Mouse (Mus musculus) hindbrain, embryonic 10.5 days (tissue): ENCODE data around the gene Irf5. TPM values are rescaled to one million over a fixed set of nuclear protein-coding genes. Genes with fewer than 3 reads are reported as not detected.
A peak's percentile ranks its signal among the peaks of the same experiment; 100 is the strongest.

Experiments used
- DNase-seq: peaks from one replicate; pipeline ENCODE4 v3.0.0-alpha.2; 2017; ENCODE audit warnings: low spot score
- H3K27ac ChIP-seq: fragments of 300-500 bp; sonication (generic); 2 replicates; pipeline ENCODE4 v1.5.1; 2016; ENCODE audit warnings: mild to moderate bottlenecking, moderate library complexity
- H3K27me3 ChIP-seq: fragments of 300-500 bp; sonication (generic); 2 replicates; pipeline ENCODE4 v1.6.1; 2016; ENCODE audit warnings: mild to moderate bottlenecking; ENCODE audit not compliant: poor library complexity, insufficient read depth, severe bottlenecking
- H3K36me3 ChIP-seq: fragments of 300-500 bp; sonication (generic); 2 replicates; pipeline ENCODE4 v1.6.1; 2016; ENCODE audit warnings: mild to moderate bottlenecking, moderate library complexity
- H3K4me1 ChIP-seq: fragments of 300-500 bp; sonication (generic); replicated peaks from 2 replicates; pipeline ENCODE4 v1.6.1; 2016; ENCODE audit warnings: mild to moderate bottlenecking
- H3K4me3 ChIP-seq: fragments of 300-500 bp; sonication (generic); 2 replicates; pipeline ENCODE4 v1.5.1; 2016; ENCODE audit warnings: mild to moderate bottlenecking, moderate library complexity
- H3K9me3 ChIP-seq: fragments of 300-500 bp; sonication (generic); 2 replicates; pipeline ENCODE4 v1.6.1; 2016; ENCODE audit warnings: mild to moderate bottlenecking, moderate library complexity
- WGBS: fragments of 180-500 bp; shearing (Covaris S2); methylation state at CpG from one replicate; pipeline ENCODE4 v1.1.7; 2016; 5-methylcytosine and 5-hydroxymethylcytosine counted together
- polyA plus RNA-seq: library from polyadenylated mRNA; unstranded; fragments of >200 nt; fragmentation: Nextera tagmentation; extraction: Ambion mirVana; gene quantifications from 2 replicates; pipeline ENCODE4 v1.2.1, GENCODE M21; 2016

Gene Irf5
- polyA plus RNA-seq = 2.8 and 3.1 TPM in 2 replicates

DNA sequence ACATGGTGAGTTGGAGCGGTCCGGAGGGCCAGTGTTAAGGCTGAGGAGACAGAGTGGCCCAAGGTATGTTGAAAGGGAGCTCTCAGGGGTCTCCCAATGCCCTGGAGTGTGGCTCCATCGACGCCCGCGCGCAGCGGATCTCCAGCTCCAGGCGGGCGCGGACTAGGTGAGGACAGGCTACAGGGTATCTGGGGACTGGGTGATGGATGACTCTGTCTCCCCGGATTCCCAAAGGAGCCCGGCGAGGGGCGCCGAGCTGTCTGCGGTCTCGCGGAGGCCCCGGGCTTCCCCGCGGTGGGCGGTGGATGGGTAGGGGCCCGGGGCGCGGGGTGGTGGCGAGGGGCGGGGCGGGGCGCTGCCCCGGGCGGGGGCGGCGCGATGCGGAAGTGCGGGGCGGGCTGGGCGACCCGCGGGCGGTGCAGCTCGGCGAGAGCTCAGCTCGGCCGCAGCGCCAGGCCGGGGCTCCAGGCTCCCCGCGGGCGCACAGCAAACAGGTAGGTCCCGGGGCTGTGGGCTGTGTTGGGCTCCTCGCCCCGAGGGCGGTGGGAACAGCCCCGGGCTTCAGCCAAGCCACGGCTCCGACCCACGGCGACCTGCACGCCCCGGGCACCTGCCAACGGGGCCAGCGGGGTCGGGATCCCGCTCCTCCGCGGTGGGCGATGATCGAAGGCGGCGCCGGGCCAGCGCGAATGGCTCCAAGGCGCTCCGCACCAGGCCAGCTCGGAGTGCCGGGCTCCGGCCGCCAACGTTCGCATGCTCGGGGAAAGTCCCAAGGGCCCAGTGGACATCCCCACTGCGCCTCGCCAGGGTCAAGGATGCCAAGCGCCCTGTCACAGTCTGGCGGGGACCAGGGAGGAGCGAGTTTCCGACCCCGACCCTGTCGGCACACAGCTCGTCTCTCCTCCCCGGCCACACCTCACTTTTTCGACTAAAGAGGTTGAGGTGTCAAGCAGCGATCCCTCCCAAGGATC, at the start of gene Irf5:
Irf5 (plus strand) TSS at position 345 of the 971 bp plus-strand sequence.
- Histone ChIP-seq H3K36me3 (no peaks in the 10 kb centered on the region), H3K27ac (peak within 1 kb of the TSS; percentile 71), H3K27me3 (peaks cover 96% of the 10 kb centered on the region), H3K9me3 (peaks cover 4% of the 10 kb centered on the region; the same call in 1 of the 2 replicates), H3K4me3 (peak within 1 kb of the TSS; percentile 69), H3K4me1 (peaks cover 40% of the 10 kb centered on the region)
- DNase-seq = peak; percentile 59
- WGBS = under 1% methylated on average over 92 of the region's 96 CpGs

DNA sequence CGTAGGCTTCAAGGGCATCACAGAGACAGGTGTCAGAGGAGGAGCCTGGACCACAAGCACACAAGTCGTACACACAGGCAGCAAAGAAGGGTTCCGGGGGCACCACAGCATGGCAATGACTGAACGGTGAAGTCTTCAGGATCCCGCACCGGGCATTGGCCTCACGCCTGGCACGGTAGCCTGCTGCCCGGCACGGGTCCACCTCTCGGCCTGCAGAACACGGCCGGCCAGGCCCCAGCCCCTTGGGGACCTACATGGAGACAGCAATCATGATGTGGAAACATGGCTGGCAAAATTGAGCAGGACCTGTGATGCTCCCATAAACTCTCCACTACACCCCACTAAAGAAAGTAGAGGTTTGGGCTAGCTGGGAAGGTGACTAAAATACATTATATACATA, 43.7 kb upstream of the Irf5 start:
- WGBS = 95% methylated on average over 13 of the region's 13 CpGs
- no peak overlapping the region for H3K27ac ChIP-seq
- DNase-seq = no peak
- peaks cover 41% of the 10 kb centered on the region for H3K27me3 ChIP-seq
- no peaks in the 10 kb centered on the region for H3K36me3 ChIP-seq
- H3K4me3 ChIP-seq = no peak overlapping the region
- peaks cover 14% of the 10 kb centered on the region for H3K4me1 ChIP-seq
- H3K9me3 ChIP-seq = no peaks in the 10 kb centered on the region

GRCm38 (mm10) chr6:29484716-29485559, 41.5 kb upstream of the Irf5 start:
- no peaks in the 10 kb centered on the region for H3K9me3 ChIP-seq
- 5% methylated on average over 26 of the region's 26 CpGs for WGBS
- peak overlapping the region; percentile 56 for H3K4me3 ChIP-seq
- H3K4me1 ChIP-seq = peaks cover 14% of the 10 kb centered on the region
- DNase-seq = peak; percentile 90
- no peaks in the 10 kb centered on the region for H3K36me3 ChIP-seq
- H3K27me3 ChIP-seq = peaks cover 36% of the 10 kb centered on the region
- no peak overlapping the region for H3K27ac ChIP-seq

DNA sequence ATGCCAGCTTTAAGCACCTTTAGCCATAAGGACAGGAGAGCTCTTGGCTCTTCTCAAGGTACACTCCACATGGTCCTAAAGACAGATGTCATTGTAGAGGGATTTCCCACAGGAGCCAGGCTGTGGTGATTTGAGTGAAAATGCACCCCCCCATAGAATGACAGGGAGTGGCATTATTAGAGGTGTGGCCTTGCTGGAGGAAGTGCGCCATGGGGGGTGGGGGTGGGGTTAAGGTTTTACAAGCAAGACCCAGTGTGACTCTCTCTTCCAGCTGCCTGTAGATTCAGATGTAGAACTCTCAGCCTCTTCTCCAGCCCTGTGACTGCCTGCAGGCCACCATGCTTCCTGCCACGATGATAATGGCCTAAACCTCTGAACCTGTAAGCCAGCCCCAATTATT, 40.5 kb upstream of the Irf5 start:
- H3K27ac ChIP-seq = no peak overlapping the region
- 0 out of 2 replicates have a peak, but pooled peaks cover 4% of the 10 kb centered on the region for H3K36me3 ChIP-seq
- peaks cover 14% of the 10 kb centered on the region for H3K4me1 ChIP-seq
- no peak overlapping the region for H3K4me3 ChIP-seq
- 48% methylated on average over 2 of the region's 2 CpGs for WGBS
- no peak for DNase-seq
- H3K9me3 ChIP-seq = no peaks in the 10 kb centered on the region
- H3K27me3 ChIP-seq = peaks cover 45% of the 10 kb centered on the region

DNA sequence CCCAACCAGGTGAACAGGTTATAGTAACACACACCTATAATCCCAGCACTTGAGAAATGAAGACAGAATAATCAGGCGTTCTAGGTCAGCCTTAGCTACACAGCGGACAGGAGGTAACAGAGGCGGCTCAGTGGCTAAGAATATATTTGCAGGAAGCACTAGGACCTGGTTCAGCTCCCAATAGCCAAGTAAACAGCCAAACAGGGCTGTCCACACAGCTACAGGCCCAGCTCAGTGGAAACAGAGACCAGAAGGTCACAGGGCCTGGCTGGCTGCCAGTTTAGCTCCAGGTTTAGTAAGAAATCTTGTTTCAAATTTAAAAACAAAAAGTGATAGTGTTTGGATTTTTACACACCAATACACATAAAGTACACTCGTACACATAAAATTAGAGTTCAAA, 32.3 kb upstream of the Irf5 start:
- peaks cover 82% of the 10 kb centered on the region for H3K27me3 ChIP-seq
- DNase-seq = no peak
- no peak overlapping the region for H3K4me3 ChIP-seq
- H3K9me3 ChIP-seq = no peaks in the 10 kb centered on the region
- H3K4me1 ChIP-seq = peaks cover 21% of the 10 kb centered on the region
- no peak overlapping the region for H3K27ac ChIP-seq
- WGBS = 87% methylated on average over 4 of the region's 4 CpGs
- H3K36me3 ChIP-seq = 0 out of 2 replicates have a peak, but pooled peaks cover 9% of the 10 kb centered on the region

DNA sequence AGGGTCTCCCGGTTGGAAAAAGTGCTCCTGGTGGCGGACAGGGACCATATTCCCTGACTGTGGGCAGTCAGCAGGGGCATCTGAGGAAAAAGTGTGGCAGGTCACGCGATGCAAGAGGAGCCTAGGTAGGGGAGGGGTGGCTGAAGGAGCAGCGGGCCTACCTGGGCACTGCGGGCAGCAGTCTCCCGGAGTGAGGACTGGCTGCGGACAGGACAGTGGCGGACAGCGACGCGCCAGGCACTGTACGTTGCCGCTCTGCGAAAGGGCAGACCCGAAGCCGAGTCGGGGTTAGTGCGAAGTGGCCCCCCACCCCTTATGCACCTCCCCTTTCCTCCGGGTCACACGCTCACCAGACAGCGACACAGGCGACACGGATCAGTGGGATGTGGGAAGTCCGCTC, 30.2 kb upstream of the Irf5 start:
- Histone ChIP-seq H3K4me3 (peak overlapping the region; percentile 12; the same call in 1 of the 2 replicates), H3K27me3 (peaks cover 73% of the 10 kb centered on the region), H3K36me3 (0 out of 2 replicates have a peak, but pooled peaks cover 5% of the 10 kb centered on the region), H3K4me1 (peaks cover 21% of the 10 kb centered on the region), H3K27ac (no peak overlapping the region), H3K9me3 (no peaks in the 10 kb centered on the region)
- WGBS = 12% methylated on average over 25 of the region's 25 CpGs
- no peak for DNase-seq

- no peak for DNase-seq
- Histone ChIP-seq H3K27ac (no peak overlapping the region), H3K9me3 (no peaks in the 10 kb centered on the region), H3K4me3 (no peak overlapping the region), H3K4me1 (peaks cover 21% of the 10 kb centered on the region), H3K27me3 (peaks cover 60% of the 10 kb centered on the region), H3K36me3 (0 out of 2 replicates have a peak, but pooled peaks cover 5% of the 10 kb centered on the region)
- 45% methylated on average over 2 of the region's 2 CpGs for WGBS
Measured at GRCm38 (mm10) chr6:29497791-29498190, 28.6 kb upstream of the Irf5 start.

GRCm38 (mm10) chr6:29500177-29500576, 26.2 kb upstream of the Irf5 start:
- Histone ChIP-seq H3K27me3 (peaks cover 55% of the 10 kb centered on the region), H3K4me1 (peaks cover 21% of the 10 kb centered on the region), H3K36me3 (0 out of 2 replicates have a peak, but pooled peaks cover 5% of the 10 kb centered on the region), H3K4me3 (no peak overlapping the region), H3K27ac (no peak overlapping the region), H3K9me3 (no peaks in the 10 kb centered on the region)
- 88% methylated on average over 7 of the region's 7 CpGs for WGBS
- DNase-seq = no peak

DNA sequence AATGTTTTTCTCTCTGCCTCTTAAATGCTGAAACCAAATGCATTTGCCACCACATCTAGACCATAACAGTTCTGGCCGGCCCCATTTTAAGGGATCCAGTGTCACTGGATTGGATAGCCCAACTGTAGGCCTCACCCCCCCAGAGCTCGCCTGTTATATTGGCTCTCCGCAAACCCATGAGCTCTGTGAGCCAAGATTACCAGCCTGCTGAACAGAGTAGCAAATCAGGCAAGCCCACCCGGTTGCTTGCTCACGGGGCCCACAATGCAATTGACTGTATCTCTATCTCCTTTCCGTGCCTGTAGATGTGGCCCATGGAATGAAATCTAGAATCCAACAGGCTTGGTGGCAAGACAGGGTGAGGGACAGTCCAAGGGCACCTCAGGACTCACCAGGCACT, 25.6 kb upstream of the Irf5 start:
- DNase-seq = no peak
- H3K4me3 ChIP-seq = no peak overlapping the region
- H3K36me3 ChIP-seq = 0 out of 2 replicates have a peak, but pooled peaks cover 5% of the 10 kb centered on the region
- H3K9me3 ChIP-seq = no peaks in the 10 kb centered on the region
- 91% methylated on average over 6 of the region's 6 CpGs for WGBS
- H3K4me1 ChIP-seq = peaks cover 18% of the 10 kb centered on the region
- H3K27me3 ChIP-seq = peaks cover 55% of the 10 kb centered on the region
- no peak overlapping the region for H3K27ac ChIP-seq

DNA sequence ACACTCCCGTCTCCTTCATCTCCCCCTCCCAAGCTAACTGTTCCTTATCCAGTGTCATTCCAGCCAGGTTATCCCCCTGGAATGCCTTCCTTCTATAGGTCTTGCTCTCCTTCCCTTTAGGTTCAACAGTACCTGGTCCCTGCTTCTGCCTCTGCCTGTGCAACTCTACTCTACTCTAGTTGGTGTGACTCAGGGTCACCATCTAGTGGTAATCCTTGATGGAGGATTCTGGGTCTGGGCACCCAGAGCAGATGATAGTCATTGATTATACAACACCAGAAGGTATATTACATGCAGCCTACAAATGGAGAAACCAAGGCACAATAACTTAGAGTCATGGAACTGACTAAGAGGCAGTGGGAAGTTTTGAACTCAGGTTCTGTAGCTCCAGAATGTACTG, 24.8 kb upstream of the Irf5 start:
- Histone ChIP-seq H3K36me3 (0 out of 2 replicates have a peak, but pooled peaks cover 5% of the 10 kb centered on the region), H3K27me3 (peaks cover 55% of the 10 kb centered on the region), H3K4me1 (peaks cover 16% of the 10 kb centered on the region), H3K9me3 (no peaks in the 10 kb centered on the region), H3K27ac (no peak overlapping the region), H3K4me3 (no peak overlapping the region)
- no peak for DNase-seq
- WGBS = 90% methylated on average over 1 of the region's 1 CpGs

DNA sequence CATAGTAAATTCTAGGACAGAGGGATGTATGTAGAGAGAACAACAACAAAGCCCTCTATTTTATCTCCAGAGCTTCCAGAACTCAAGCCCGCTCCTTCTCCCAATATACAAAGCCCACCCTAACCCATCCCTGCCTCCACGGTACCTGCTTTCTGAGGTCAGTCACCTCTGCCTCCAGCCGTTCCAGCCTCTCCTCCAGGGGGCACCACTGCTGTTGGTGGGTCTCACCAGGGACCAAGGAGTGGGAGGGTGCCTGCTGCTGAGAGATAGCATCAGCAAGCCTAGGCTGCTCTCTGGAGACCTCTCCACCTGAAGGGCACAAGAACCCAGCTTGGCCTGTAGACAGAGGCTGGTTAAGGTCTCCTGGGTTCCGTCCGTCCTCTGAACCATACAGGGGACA, 20.9 kb upstream of the Irf5 start:
- Histone ChIP-seq H3K4me3 (no peak overlapping the region), H3K27me3 (peaks cover 67% of the 10 kb centered on the region), H3K36me3 (no peaks in the 10 kb centered on the region), H3K4me1 (peaks cover 31% of the 10 kb centered on the region), H3K9me3 (no peaks in the 10 kb centered on the region), H3K27ac (no peak overlapping the region)
- WGBS = 83% methylated on average over 5 of the region's 5 CpGs
- DNase-seq = no peak

GRCm38 (mm10) chr6:29506834-29507233, 19.6 kb upstream of the Irf5 start:
- Histone ChIP-seq H3K27ac (0 out of 2 replicates have a peak overlapping the region, but pooled peaks have one; percentile 85), H3K36me3 (no peaks in the 10 kb centered on the region), H3K9me3 (no peaks in the 10 kb centered on the region), H3K27me3 (peaks cover 75% of the 10 kb centered on the region), H3K4me1 (peaks cover 31% of the 10 kb centered on the region), H3K4me3 (peak overlapping the region; percentile 59)
- no peak for DNase-seq
- WGBS = 27% methylated on average over 8 of the region's 8 CpGs
